Mouse (Mus musculus) embryonic fibroblast, embryonic 13.5 days (primary cell): ENCODE data around the gene Cchcr1.

Experiments
- CTCF ChIP-seq: IDR thresholded peaks from 2 replicates; pipeline ENCODE4 v1.5.1; 2011; ENCODE audit warnings: mild to moderate bottlenecking, control low read depth, low read length, moderate library complexity, borderline replicate concordance; ENCODE audit not compliant: insufficient read depth
- POLR2A ChIP-seq: IDR thresholded peaks from 2 replicates; pipeline ENCODE4 v1.6.1; 2011; ENCODE audit warnings: low read depth, mild to moderate bottlenecking, control low read depth, low read length, moderate library complexity

DNA sequence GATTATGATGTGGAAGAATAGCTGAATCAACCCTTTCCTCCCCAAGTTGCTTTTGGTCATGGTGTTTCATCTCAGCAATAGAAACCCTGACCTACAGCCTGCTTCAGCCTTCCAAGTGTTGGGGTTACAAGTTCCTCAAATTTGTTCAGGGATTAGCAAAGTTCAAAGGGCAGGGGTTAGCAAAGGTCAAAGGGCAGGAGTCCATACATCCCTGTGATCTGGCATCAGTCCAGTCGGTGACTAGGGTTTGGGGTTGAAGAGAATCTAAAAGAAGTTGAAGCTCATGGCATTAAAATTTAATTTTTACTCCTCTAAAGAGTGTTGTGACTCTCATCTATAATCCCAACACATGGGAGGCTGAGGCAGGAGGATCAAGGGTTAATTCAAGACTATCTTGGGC, 21.6 kb downstream of the Cchcr1 start:
- TF ChIP-seq CTCF (no peak), POLR2A (no peak)
